Mouse (Mus musculus): ENCODE measurements around the gene Fancc. TPM values are rescaled to one million over a fixed set of nuclear protein-coding genes. Genes with fewer than 3 reads are reported as not detected.

Gene Fancc
- polyA plus RNA-seq, 1 experiment from 2014 or later, result 21.2 TPM

GRCm38 (mm10) chr13:63284748-63285147 is 212.3 kb downstream of the Fancc start:
- 84% methylated on average over 3 of the region's 3 CpGs for WGBS
- no peak for ATAC-seq (ENCODE audit: insufficient number of reproducible peaks, insufficient read depth, low FRiP score, low TSS enrichment, low read depth)

GRCm38 (mm10) chr13:63283236-63283635 is 213.8 kb downstream of the Fancc start:
- Histone ChIP-seq H3K4me2 (no peak overlapping the region; the same call in 1 of the 2 replicates), H3K4me3 (no peak overlapping the region), H3K9me3 (no peaks in the 10 kb centered on the region), H3K4me1 (peaks cover 88% of the 10 kb centered on the region), H3K36me3 (peaks cover 58% of the 10 kb centered on the region), H3K27me3 (no peaks in the 10 kb centered on the region), H3K27ac (0 out of 2 replicates have a peak overlapping the region, but pooled peaks have one; percentile 49), H3K9ac (no peak overlapping the region)
- ATAC-seq (ENCODE audit: insufficient number of reproducible peaks, insufficient read depth, low FRiP score, low TSS enrichment, low read depth), result no peak

More at GRCm38 (mm10) chr13:63284748-63285147, 212.3 kb downstream of the Fancc start:
- Histone ChIP-seq H3K27me3 (no peaks in the 10 kb centered on the region), H3K9me3 (no peaks in the 10 kb centered on the region), H3K4me2 (no peak overlapping the region), H3K27ac (no peak overlapping the region; the same call in 1 of the 2 replicates), H3K4me3 (no peak overlapping the region), H3K9ac (no peak overlapping the region), H3K4me1 (peaks cover 89% of the 10 kb centered on the region), H3K36me3 (peaks cover 69% of the 10 kb centered on the region)

GRCm38 (mm10) chr13:63281206-63281605 is 215.9 kb downstream of the Fancc start:
- peak overlapping the region; percentile 90 for H3K9ac ChIP-seq
- no peak for ATAC-seq (ENCODE audit: insufficient number of reproducible peaks, insufficient read depth, low FRiP score, low TSS enrichment, low read depth)
- H3K4me1 ChIP-seq, result peaks cover 86% of the 10 kb centered on the region
- no peaks in the 10 kb centered on the region for H3K9me3 ChIP-seq
- H3K4me3 ChIP-seq, result peak overlapping the region; percentile 64
- peak overlapping the region; percentile 95 for H3K27ac ChIP-seq
- no peaks in the 10 kb centered on the region for H3K27me3 ChIP-seq
- 59% methylated on average over 8 of the region's 8 CpGs for WGBS
- H3K36me3 ChIP-seq, result peaks cover 38% of the 10 kb centered on the region
- H3K4me2 ChIP-seq, result peak overlapping the region; percentile 68

DNA sequence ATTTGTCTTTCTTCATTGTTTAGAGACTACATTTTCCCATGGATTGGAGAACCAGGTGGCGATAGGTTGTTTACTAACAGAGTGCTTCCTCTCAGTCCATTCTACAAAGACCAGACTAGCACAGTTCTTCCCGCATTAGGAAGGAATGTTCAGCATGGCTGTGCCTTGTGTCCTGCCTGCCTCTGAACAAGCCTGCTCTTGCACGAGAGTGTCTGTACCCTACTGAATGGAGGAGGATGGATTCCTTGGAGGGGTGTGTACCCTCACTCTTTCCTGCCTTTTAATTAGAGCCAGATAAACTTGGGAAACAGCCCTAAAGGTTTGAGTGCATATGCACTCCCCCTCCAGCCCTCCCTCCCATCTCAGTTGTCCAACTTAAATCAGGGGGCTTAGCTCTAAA is 216.7 kb downstream of the Fancc start:
- H3K27ac ChIP-seq, result peak overlapping the region; percentile 95
- peaks cover 80% of the 10 kb centered on the region for H3K4me1 ChIP-seq
- no peaks in the 10 kb centered on the region for H3K9me3 ChIP-seq
- peak overlapping the region; percentile 68 for H3K4me2 ChIP-seq
- H3K27me3 ChIP-seq, result no peaks in the 10 kb centered on the region
- peaks cover 29% of the 10 kb centered on the region for H3K36me3 ChIP-seq
- H3K4me3 ChIP-seq, result peak overlapping the region; percentile 64
- peak; percentile 76 for ATAC-seq (ENCODE audit: insufficient number of reproducible peaks, insufficient read depth, low FRiP score, low TSS enrichment, low read depth)
- 10% methylated on average over 3 of the region's 3 CpGs for WGBS
- peak overlapping the region; percentile 90 for H3K9ac ChIP-seq

DNA sequence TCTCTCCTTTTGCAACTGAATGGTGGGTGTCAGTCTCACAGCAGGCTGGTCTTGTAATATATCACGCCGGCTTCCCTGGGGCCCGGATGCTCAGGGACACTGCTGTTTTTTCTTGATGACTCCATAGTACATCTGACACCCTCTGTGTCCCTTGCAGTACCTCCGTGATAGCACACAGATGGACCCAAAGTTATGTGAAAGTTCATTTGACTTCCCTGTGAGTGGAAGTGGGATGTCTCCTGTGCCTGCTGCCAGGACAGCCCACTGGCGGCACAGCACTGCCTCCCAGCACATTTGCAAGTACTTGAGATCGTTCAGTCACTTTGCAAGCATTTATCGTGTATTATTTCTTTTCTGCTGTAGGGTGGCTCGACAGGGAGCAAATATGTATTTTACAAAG is 217.3 kb downstream of the Fancc start:
- Histone ChIP-seq H3K4me2 (peak overlapping the region; percentile 68), H3K4me3 (peak overlapping the region; percentile 64), H3K9ac (peak overlapping the region; percentile 90), H3K9me3 (no peaks in the 10 kb centered on the region), H3K27ac (peak overlapping the region; percentile 95), H3K27me3 (no peaks in the 10 kb centered on the region), H3K4me1 (peaks cover 75% of the 10 kb centered on the region), H3K36me3 (peaks cover 24% of the 10 kb centered on the region)
- no peak for ATAC-seq (ENCODE audit: insufficient number of reproducible peaks, insufficient read depth, low FRiP score, low TSS enrichment, low read depth)
- WGBS, result 25% methylated on average over 8 of the region's 8 CpGs

- peak; percentile 69 for ATAC-seq (ENCODE audit: insufficient number of reproducible peaks, insufficient read depth, low FRiP score, low TSS enrichment, low read depth)
Measured at GRCm38 (mm10) chr13:63278796-63279475, 218.1 kb downstream of the Fancc start.

DNA sequence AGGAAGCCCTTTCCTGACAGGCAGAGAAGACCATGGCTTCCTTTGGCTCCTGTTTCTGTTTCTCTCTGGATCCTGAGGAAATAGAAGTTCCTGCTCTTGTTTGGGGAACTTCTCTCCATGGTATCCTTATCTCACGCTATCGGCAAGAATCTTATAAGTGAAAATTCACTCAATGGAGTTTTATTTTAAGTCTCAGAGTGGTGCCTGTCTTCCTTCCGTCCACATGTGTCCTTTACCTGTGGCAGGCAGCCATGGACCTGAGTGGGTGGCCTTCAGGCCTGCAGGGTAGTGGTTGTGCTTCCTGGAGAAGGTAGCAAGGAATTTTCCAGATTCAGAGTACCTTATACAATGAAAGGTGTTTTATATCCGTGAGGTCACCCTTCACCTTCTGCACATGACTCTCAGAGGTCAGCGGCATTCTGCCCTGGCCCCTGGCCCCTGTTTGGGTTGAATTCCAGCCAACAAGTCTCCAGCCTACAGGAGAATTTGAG is 218.9 kb downstream of the Fancc start:
- Histone ChIP-seq H3K4me1 (peaks cover 64% of the 10 kb centered on the region), H3K9ac (peak overlapping the region; percentile 90), H3K27me3 (no peaks in the 10 kb centered on the region), H3K4me2 (peak overlapping the region; percentile 68), H3K36me3 (peaks cover 12% of the 10 kb centered on the region), H3K27ac (peak overlapping the region; percentile 95), H3K9me3 (no peaks in the 10 kb centered on the region), H3K4me3 (peak overlapping the region; percentile 64)
- ATAC-seq (ENCODE audit: insufficient number of reproducible peaks, insufficient read depth, low FRiP score, low TSS enrichment, low read depth), result no peak
- WGBS, result 21% methylated on average over 5 of the region's 5 CpGs

More at GRCm38 (mm10) chr13:63278796-63279475, 218.1 kb downstream of the Fancc start:
- Histone ChIP-seq H3K4me1 (peaks cover 72% of the 10 kb centered on the region), H3K4me2 (peak overlapping the region; percentile 68), H3K36me3 (peaks cover 20% of the 10 kb centered on the region), H3K9me3 (no peaks in the 10 kb centered on the region), H3K27ac (peak overlapping the region; percentile 95), H3K9ac (peak overlapping the region; percentile 90), H3K27me3 (no peaks in the 10 kb centered on the region), H3K4me3 (peak overlapping the region; percentile 64)
- 11% methylated on average over 10 of the region's 10 CpGs for WGBS

GRCm38 (mm10) chr13:63277316-63277715 is 219.8 kb downstream of the Fancc start:
- Histone ChIP-seq H3K27me3 (no peaks in the 10 kb centered on the region), H3K27ac (peak overlapping the region; percentile 95), H3K9me3 (no peaks in the 10 kb centered on the region), H3K36me3 (peaks cover 6% of the 10 kb centered on the region), H3K4me1 (peaks cover 59% of the 10 kb centered on the region), H3K9ac (peak overlapping the region; percentile 90), H3K4me2 (peak overlapping the region; percentile 68), H3K4me3 (peak overlapping the region; percentile 64)
- WGBS, result 39% methylated on average over 5 of the region's 5 CpGs
- no peak for ATAC-seq (ENCODE audit: insufficient number of reproducible peaks, insufficient read depth, low FRiP score, low TSS enrichment, low read depth)

DNA sequence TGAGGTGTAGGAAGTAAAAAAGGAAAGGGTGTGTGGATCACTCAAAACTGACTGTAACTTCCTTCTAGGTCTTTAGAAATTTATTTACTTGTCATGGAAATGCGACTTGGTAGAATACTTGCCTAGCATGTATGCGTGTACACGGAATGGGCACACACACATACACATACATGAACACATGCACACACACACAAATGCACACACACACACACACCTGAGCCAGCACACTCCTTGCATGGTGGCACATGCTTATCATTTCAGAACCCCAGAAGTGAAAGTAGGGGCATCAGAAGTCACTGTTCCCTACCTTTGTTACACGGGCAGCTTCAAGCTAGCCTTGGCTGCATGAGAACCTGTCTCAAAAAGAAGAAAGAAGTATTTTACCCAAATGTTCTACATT is 220.7 kb downstream of the Fancc start:
- H3K4me2 ChIP-seq, result peak overlapping the region; percentile 68
- no peaks in the 10 kb centered on the region for H3K36me3 ChIP-seq
- H3K4me3 ChIP-seq, result peak overlapping the region; percentile 64
- H3K9me3 ChIP-seq, result no peaks in the 10 kb centered on the region
- 68% methylated on average over 4 of the region's 4 CpGs for WGBS
- no peak for ATAC-seq (ENCODE audit: insufficient number of reproducible peaks, insufficient read depth, low FRiP score, low TSS enrichment, low read depth)
- no peaks in the 10 kb centered on the region for H3K27me3 ChIP-seq
- peaks cover 58% of the 10 kb centered on the region for H3K4me1 ChIP-seq
- H3K9ac ChIP-seq, result peak overlapping the region; percentile 90
- peak overlapping the region; percentile 95 for H3K27ac ChIP-seq

DNA sequence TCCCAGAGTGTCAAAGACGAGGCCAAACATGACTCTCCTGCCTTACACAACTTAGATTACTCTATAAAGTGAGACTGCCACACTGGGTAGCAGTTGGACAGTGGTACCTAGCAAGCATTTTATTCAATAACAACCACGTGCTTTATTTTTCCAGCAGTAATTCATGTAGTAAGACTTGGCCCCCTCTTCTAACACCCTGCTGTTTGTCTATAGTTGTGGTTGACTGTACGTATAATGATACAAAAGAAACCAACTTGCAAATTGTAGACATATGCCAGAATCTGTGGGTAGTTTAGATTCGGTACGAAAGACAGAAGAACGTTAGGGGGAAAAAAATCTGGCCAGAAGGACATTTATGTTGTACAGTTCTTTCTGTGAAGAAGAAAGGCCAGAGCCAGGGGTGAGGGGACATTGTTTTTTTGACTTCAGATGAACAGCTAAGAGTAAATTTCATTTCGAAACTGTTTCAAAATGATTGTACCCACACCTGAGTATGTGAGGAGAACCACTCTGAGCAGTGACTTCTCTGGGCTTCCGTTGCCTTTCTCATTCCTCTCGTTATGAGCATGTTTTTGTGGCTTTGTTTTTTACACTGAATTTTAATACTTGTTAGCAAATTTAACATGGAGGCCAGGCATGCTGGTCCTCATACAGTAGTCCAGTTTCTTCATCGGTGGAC is 222.5 kb downstream of the Fancc start:
- Histone ChIP-seq H3K4me2 (peak overlapping the region; percentile 68), H3K9me3 (no peaks in the 10 kb centered on the region), H3K9ac (peak overlapping the region; percentile 90), H3K4me3 (peak overlapping the region; percentile 64), H3K27ac (peak overlapping the region; percentile 96), H3K27me3 (no peaks in the 10 kb centered on the region), H3K4me1 (peaks cover 53% of the 10 kb centered on the region), H3K36me3 (peaks cover 2% of the 10 kb centered on the region; the same call in 1 of the 2 replicates)
- WGBS, result 32% methylated on average over 10 of the region's 10 CpGs
- ATAC-seq (ENCODE audit: insufficient number of reproducible peaks, insufficient read depth, low FRiP score, low TSS enrichment, low read depth), result no peak

- H3K27ac ChIP-seq, result peak overlapping the region; percentile 96
- H3K36me3 ChIP-seq, result peaks cover 3% of the 10 kb centered on the region; the same call in 1 of the 2 replicates
- no peaks in the 10 kb centered on the region for H3K9me3 ChIP-seq
- peaks cover 51% of the 10 kb centered on the region for H3K4me1 ChIP-seq
- no peak for ATAC-seq (ENCODE audit: insufficient number of reproducible peaks, insufficient read depth, low FRiP score, low TSS enrichment, low read depth)
- peak overlapping the region; percentile 68 for H3K4me2 ChIP-seq
- peak overlapping the region; percentile 90 for H3K9ac ChIP-seq
- peak overlapping the region; percentile 64 for H3K4me3 ChIP-seq
- H3K27me3 ChIP-seq, result no peaks in the 10 kb centered on the region
- WGBS, result 20% methylated on average over 2 of the region's 2 CpGs
Measured at GRCm38 (mm10) chr13:63273859-63274258, 223.2 kb downstream of the Fancc start.

All from embryonic facial prominence, embryonic 13.5 days (tissue).